Mouse (Mus musculus) frontal cortex, adult 2 months (tissue): ENCODE measurements around the gene Cdt1. TPM values are rescaled to one million over a fixed set of nuclear protein-coding genes. Genes with fewer than 3 reads are reported as not detected.
A peak's percentile ranks its signal among the peaks of the same experiment; 100 is the strongest.

ENCODE experiments used
- DNase-seq, 2 experiments: peaks; one replicate each; pipeline ENCODE4 v3.0.0; 2022; ENCODE audit warnings: low spot score in 1 of 2; ENCODE audit errors: extremely low spot score in 1 of 2
- polyA plus RNA-seq: library from polyadenylated mRNA; depleted of rRNA; stranded (reverse); fragments of >200 nt; gene quantifications from 2 replicates; pipeline ENCODE4 v1.2.3, GENCODE M21; 2012

Gene Cdt1
- polyA plus RNA-seq, 1 experiment = 2.5 TPM

DNA sequence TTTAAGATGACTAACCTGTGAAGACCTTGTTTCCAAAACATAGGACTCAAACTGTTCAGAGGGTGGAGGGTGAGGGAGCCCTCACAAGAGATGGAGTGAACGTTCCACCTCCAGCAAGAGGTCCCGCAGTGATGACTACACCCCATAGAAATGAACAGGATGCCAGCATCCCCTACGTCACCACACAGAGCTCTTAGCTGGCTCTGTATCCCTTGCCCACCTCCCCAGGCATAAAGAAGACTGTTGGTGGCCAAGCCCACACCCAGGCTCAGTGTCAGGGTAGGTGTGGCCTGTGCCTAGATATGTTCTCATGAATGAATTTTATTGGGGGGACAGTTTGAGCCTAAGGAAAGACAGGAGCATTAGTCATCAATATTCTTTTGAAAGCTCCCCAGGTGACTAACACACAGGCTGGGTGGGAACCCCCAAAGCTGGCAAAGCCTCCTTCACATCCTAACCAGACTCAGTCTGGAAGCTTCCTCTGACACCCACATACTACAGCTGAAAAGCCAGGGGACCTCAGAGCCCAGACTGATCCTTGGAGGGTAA lies 18.9 kb upstream of the Cdt1 start:
- peak in 1 of 2 experiments; percentile 52 for DNase-seq

- DNase-seq = no peak
Observed at GRCm38 (mm10) chr8:122550234-122550994, 17.4 kb upstream of the Cdt1 start.

GRCm38 (mm10) chr8:122550995-122551264 lies 16.9 kb upstream of the Cdt1 start:
- DNase-seq = no peak

DNA sequence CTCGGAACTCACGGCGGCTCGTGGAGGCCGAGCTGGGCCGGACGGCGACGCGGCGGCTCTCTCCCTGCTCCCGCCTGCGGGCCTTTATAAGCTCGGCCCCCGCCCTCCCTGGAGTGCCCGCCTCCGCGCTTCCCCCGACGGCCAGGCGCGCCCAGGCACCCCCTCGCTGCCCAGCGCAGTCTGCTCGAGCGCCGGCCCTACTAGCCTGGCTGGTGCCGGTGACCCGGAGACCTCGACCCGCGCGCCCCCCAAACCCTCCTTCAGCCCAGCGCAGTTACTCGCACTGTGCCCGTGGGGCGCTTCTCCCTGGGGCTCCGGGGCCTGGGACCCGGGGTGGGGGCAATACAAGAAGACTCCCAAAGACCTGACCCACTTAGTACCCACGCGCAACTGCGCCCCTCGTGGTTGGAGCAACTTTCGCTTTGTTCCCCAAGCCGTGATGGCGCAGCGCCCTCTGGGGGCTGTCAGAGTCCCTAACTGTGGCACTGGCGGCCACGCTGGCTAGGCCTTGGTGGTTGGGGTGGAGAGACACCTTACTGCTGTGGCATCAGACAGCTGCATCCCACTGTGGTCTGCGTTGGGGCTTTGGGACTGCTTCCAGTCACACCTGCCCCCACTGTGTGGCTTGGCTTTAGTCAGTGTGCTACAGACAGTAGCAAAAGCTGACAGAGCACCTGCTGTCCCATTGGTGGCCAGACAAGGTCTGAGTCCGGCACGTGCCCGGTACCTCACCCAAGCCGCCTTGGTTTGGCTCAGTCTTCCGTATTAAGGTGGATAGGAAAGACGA lies 16.4 kb upstream of the Cdt1 start, which contains the start of gene Piezo1:
Gene Piezo1 (minus strand): TSS at position 65 of the 787 bp plus-strand sequence.
- peak; percentile 50 to 86 for DNase-seq

DNA sequence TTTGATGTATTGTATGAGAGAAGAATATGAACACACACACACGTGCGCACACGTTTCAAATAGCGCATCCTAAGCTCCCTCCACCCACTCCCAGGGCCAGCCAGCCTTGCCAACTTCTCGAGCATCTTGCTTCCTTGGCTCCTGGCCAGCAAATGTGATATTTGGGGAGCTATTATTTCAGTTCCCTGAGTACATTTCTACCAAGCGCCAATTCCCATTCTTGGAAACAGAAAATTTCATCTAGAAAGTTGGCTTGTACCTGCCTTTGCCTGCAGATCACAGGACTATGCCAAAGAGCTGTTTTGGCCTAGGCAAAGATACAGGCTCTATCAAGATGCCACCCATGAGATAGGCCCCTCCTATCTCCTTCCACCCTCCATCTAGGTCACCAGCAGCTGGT lies 13.0 kb upstream of the Cdt1 start:
- DNase-seq = peak; percentile 60 to 83

- DNase-seq = peak in 1 of 2 experiments; percentile 47
Observed at GRCm38 (mm10) chr8:122556030-122557009, 11.5 kb upstream of the Cdt1 start.

DNA sequence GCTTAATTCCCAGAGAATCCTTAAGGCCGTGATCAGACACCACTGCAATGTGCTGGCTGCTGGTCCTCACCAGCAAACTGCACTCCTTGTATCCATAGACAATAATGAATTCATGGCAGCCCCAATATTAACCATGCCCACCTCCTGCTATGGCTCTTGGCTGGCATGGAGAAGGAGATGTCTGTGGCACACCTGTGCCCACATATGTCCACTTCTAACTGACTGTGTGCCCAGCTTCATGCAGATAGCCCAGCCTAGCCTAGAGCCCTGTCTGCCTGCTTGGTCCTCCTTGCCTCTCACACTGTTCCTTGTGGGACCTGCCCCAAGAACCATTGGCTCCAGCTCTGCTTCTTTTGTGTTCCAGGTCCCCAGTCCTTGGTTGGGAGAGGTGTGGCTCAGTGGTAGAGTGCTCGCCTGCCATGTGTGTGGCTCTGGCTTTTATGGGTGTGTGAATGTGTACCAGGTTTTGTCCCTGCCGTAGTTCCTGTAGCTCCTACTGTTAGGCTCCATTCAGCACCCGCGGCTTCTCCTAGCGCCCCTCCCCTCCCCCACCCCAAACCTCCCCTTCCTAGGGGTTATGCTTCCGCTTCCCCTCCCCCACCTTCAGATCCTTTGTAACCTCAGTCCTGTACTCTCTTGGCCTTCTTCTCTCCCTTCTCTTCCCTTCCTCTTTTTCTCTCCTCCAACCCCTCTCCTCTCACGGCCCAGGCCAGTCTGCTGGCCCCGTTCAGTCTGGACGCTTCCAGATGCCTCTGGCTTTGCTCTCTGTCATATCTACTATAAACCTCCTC lies 10.4 kb upstream of the Cdt1 start:
- DNase-seq = no peak

DNA sequence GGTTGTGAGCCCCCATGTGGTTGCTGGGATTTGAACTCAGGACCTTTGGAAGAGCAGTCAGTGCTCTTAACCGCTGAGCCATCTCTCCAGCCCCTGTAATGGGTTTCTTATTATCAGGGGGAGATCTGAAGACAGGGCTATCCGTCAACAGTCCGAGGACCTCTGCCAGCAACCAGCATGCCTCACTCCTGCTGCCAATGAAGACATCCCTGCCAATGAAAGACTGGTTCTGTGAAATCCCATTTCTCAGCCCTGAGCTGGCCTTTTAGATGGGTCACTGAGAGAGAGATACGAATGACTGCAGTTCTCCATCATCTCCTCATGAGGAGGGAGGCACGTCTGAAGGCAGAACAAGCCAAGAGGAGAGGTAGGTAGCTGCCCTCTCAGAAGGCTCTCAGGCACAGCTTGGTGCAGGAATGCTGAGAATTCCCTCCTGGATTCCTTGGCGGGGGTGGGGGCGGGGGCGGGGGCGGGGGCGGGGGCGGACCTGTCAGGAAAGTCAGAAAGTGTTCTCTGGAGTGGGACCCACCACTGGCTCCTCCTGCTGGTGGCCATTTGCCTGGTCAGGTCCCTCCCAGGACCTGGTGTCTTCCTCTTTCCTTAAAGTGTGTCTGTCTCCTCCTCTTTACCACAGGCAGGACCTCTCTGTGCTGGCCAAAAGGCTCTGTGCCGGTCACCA lies 9.0 kb upstream of the Cdt1 start:
- DNase-seq = no peak

DNA sequence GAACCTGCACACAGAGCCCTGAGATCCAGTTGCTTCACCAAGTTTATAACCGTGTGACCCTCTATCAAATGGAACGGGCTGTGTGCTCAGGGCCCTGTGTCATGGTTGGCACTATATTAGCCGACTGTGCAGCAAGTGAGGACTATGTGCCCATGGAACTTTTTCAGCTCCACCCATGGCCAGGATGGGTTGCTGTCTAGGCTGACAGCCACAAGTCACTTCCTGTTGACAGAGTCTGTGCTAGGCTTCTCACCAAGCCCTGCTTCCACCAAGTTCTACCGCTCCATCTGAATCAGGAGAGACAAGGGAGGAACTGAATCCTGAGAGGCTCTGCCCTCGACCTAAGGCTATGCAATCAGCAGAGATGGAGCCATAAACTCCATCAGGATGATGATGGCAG lies 6.6 kb upstream of the Cdt1 start:
- no peak for DNase-seq

DNA sequence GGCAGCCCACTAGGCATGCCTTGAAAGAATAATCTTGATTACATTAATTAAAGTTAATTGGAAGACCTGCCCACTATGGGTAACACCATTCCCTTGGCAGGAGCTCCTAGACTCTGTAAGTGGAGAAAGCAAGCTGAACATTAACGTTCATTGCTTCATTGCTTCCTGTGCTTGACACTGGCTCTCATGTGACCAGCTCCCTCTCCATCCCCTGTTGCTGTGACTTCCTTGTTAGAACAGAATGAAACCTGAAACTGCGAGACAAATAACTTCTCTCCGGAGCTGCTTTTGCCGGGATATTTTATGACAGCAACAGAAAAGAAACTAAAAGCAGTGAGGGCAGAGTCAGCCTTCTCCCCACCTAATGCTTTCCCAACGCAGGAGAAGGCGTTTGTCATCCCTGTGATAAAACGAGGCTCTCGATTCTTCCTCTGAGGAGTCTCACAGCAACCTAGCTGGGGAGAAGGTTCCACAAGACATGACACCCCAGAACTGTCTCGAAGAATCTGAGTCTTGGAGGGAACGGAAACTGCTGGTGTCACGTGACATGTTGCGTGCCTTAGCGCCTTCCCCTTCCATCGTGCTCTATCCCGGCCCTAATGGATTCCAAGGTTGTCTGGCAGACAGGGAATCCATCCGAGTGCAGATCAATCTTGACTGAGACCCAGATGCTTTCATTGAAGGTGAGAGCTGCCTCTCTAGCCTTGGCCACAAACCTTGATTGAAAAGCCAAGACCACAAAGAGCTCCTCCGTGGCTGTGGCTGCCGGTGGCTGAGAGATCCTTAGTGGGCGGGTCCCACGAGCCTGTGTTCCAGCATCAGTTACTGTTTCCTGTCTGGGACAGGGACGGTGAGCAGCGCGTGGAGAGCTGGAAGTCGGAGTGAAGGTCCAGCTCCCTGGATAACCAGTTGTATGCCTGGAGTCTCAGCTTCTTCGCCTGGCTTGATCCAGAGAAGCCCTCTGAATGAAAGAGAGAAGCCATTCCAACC lies 3.2 kb upstream of the Cdt1 start:
- DNase-seq = no peak

- no peak for DNase-seq
Observed at GRCm38 (mm10) chr8:122566766-122567165, 1.0 kb upstream of the Cdt1 start.

DNA sequence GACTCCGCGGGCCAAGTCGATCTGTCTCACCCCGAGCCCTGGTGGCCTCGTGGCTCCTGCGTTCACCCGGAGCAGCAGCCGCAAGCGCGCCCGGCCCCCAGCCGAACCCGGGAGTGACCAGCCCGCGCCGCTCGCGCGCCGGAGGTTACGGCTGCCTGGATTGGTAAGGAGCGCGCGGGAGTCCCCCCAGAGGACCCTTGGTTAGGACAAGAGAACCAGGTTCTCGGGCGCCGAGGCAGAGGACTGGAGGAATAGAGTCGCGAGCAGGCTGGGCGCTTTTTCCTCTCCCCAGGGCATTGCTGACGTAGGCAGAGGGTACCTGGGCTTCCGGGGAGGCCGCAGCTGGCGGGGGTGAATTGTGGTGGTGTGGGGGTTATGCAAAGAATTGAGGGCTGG lies 292 bp downstream of the Cdt1 start:
- no peak for DNase-seq

DNA sequence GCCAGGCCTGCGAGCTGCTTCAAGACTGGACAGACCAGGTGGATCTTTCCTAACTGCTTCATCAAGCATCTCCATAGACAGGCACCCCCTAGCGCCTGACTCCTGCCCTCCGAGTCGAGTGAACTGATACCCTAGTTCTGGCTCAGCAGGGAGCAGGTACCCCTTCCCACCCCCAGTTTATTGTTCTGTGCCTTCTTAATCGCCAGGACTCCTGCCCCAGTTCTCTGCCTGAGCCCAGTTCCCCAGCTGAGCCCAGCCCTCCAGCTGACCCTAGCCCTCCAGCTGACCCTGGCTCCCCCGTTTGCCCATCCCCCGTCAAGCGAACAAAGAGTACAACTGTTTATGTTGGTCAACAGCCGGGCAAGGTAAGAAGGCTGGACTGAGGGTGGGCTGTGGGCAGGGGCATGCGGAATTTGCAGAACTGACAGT lies 1.1 kb downstream of the Cdt1 start:
- no peak for DNase-seq

DNA sequence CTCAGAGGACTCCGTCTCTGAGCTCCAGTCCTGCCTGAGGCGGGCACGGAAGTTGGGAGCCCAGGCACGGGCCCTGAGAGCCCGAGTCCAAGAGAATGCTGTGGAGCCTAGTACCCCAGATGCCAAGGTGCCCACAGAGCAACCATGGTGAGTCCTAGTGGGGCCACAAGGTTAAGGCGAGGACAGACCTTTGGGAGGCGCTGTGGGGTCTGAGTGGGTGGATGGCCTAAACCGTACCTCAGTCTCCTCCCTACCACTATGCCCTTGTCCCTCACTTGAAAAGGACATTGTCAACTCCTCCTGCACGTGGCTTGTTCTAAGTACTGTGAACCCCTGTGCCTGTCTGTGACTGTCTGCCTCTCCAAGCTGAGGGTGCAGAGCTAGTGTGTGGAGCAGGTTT lies 1.5 kb downstream of the Cdt1 start:
- no peak for DNase-seq

DNA sequence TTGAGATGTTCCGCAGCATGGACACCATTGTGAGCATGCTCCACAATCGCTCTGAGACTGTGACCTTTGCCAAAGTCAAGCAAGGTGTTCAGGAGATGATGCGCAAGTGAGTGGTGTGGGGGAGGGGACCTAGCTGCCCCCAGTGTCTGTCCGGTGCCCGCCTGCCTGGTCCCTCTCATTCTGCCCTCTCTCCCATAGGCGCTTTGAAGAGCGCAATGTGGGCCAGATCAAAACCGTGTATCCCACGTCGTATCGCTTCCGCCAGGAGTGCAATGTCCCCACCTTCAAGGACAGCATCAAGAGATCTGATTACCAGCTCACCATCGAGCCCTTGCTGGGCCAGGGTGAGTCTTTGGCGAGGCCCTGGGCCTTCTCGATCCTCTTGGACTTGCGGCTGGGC lies 2.2 kb downstream of the Cdt1 start:
- no peak for DNase-seq

DNA sequence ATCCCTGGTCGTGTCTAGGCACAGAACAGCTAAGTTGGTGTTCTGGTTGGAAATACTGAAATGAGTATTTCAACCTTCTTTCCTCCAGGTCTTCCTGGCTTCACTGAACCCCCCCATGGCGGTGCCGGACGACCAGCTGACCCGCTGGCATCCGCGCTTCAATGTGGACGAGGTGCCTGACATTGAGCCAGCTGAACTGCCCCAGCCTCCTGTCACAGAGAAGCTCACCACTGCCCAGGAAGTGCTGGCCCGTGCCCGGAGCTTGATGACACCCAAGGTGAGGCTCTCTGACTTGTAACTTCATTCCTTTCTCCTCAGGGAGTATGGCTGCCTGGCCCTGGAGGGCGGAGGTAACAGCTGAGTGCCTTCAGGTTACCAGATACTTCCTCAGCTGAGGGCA lies 3.3 kb downstream of the Cdt1 start:
- DNase-seq = no peak

GRCm38 (mm10) chr8:122571750-122572267 lies 4.0 kb downstream of the Cdt1 start:
- no peak for DNase-seq

- no peak for DNase-seq
Observed at GRCm38 (mm10) chr8:122572751-122573150, 4.9 kb downstream of the Cdt1 start.
